ENCODE assay signal across 12 mouse cellular contexts in genomic region chr11:84960291-84960690, GRCm38 (mm10). TPM values are rescaled to one million over a fixed set of nuclear protein-coding genes. Genes with fewer than 3 reads are reported as not detected.
DNase-seq lines count a peak whose midpoint lies in the region; ATAC-seq and TF ChIP-seq lines count a peak whose summit lies in the region.
"Had no signal": no experiment of that assay in that cellular context is flagged by ENCODE, and none has a peak within 500 bp of the region (broad histone marks: within the 10 kb centered on the region; RNA-seq: fewer than 3 reads in every experiment).

No protein-coding gene starts in this region.

- no peaks in the 10 kb centered on the region for H3K79me2 ChIP-seq in heart, adult 2 months (replicated peaks; ENCODE audit: control insufficient read depth, insufficient read depth, low read length)

- H3K27me3 ChIP-seq in heart, adult 2 months (ENCODE audit: control insufficient read depth, insufficient read depth, low read length), result no peaks in the 10 kb centered on the region
- peaks cover 55% of the 10 kb centered on the region for H3K27me3 ChIP-seq in hindbrain, embryonic 10.5 days (ENCODE audit: insufficient read depth, poor library complexity, severe bottlenecking)
- peaks cover 56% of the 10 kb centered on the region for H3K27me3 ChIP-seq in hindbrain, embryonic 13.5 days
- H3K27me3 ChIP-seq in midbrain, embryonic 10.5 days (ENCODE audit: low read depth, poor library complexity, severe bottlenecking), result peaks cover 49% of the 10 kb centered on the region
- H3K27me3 ChIP-seq in midbrain, embryonic 13.5 days, result peaks cover 53% of the 10 kb centered on the region

- H3K4me2 ChIP-seq in hindbrain, embryonic 13.5 days, result no peak overlapping the region
- no peak overlapping the region for H3K4me2 ChIP-seq in midbrain, embryonic 13.5 days (replicated peaks)
- H3K4me2 ChIP-seq: liver, embryonic 11.5 days; lung, embryonic 14.5 days had no signal

- no peak for TF ChIP-seq CTCF in heart, adult 2 months (IDR thresholded peaks at IDR 0.05)

- peaks cover 6% of the 10 kb centered on the region for H3K4me1 ChIP-seq in heart, adult 2 months (ENCODE audit: control insufficient read depth, insufficient read depth, low read length)
- H3K4me1 ChIP-seq in hindbrain, embryonic 10.5 days (replicated peaks), result peaks cover 46% of the 10 kb centered on the region
- peaks cover 26% of the 10 kb centered on the region for H3K4me1 ChIP-seq in hindbrain, embryonic 13.5 days (replicated peaks)
- H3K4me1 ChIP-seq in midbrain, embryonic 10.5 days, result peaks cover 51% of the 10 kb centered on the region
- H3K4me1 ChIP-seq in midbrain, embryonic 13.5 days (replicated peaks), result peaks cover 26% of the 10 kb centered on the region

- ATAC-seq in hindbrain, embryonic 13.5 days (ENCODE audit: low FRiP score), result no peak
- no peak for ATAC-seq in midbrain, embryonic 13.5 days

- no peaks in the 10 kb centered on the region for H3K9me3 ChIP-seq in hindbrain, embryonic 10.5 days
- H3K9me3 ChIP-seq in hindbrain, embryonic 13.5 days, result no peaks in the 10 kb centered on the region
- H3K9me3 ChIP-seq in midbrain, embryonic 10.5 days (replicated peaks), result no peaks in the 10 kb centered on the region
- H3K9me3 ChIP-seq in midbrain, embryonic 13.5 days, result no peaks in the 10 kb centered on the region
- H3K9me3 ChIP-seq: G1E had no signal

- no peak for DNase-seq in heart, adult 2 months
- DNase-seq in heart, postnatal 36 days, result no peak
- DNase-seq in hindbrain, embryonic 10.5 days (ENCODE audit: low spot score), result no peak
- DNase-seq in midbrain, embryonic 10.5 days (ENCODE audit: low spot score), result no peak
- DNase-seq in frontal cortex, postnatal 36 days (ENCODE audit: low spot score in 2 of 2), result no peak
- DNase-seq: thymus, adult 2 months had no signal

- peak overlapping the region; percentile 75 for H3K27ac ChIP-seq in heart, adult 2 months
- peak overlapping the region; percentile 74 for H3K27ac ChIP-seq in hindbrain, embryonic 10.5 days
- no peak overlapping the region for H3K27ac ChIP-seq in hindbrain, embryonic 13.5 days
- peak overlapping the region; percentile 79 for H3K27ac ChIP-seq in midbrain, embryonic 10.5 days (replicated peaks)
- H3K27ac ChIP-seq in midbrain, embryonic 13.5 days, result no peak overlapping the region

- peak overlapping the region; percentile 30; the same call in 1 of the 2 replicates for H3K4me3 ChIP-seq in heart, adult 2 months
- H3K4me3 ChIP-seq in hindbrain, embryonic 10.5 days, result 0 out of 2 replicates have a peak overlapping the region, but pooled peaks have one; percentile 24
- H3K4me3 ChIP-seq in hindbrain, embryonic 13.5 days, result no peak overlapping the region
- H3K4me3 ChIP-seq in midbrain, embryonic 10.5 days, result peak overlapping the region; percentile 29
- H3K4me3 ChIP-seq in midbrain, embryonic 13.5 days (replicated peaks), result no peak overlapping the region

- no peak overlapping the region for H3K9ac ChIP-seq in heart, adult 2 months (ENCODE audit: low read depth, low read length)
- H3K9ac ChIP-seq in hindbrain, embryonic 13.5 days, result no peak overlapping the region; the same call in 1 of the 2 replicates
- H3K9ac ChIP-seq in midbrain, embryonic 13.5 days (replicated peaks), result no peak overlapping the region
- H3K9ac ChIP-seq: lung, embryonic 14.5 days had no signal

- no peaks in the 10 kb centered on the region for H3K36me3 ChIP-seq in heart, adult 2 months (ENCODE audit: control insufficient read depth, insufficient read depth, low read length)
- no peaks in the 10 kb centered on the region for H3K36me3 ChIP-seq in hindbrain, embryonic 10.5 days
- no peaks in the 10 kb centered on the region for H3K36me3 ChIP-seq in hindbrain, embryonic 13.5 days
- no peaks in the 10 kb centered on the region for H3K36me3 ChIP-seq in midbrain, embryonic 10.5 days
- no peaks in the 10 kb centered on the region for H3K36me3 ChIP-seq in midbrain, embryonic 13.5 days
- H3K36me3 ChIP-seq: G1E had no signal

- WGBS in heart, adult 2 months, result 37% methylated on average over 3 of the region's 3 CpGs
- 28% methylated on average over 3 of the region's 3 CpGs for WGBS in hindbrain, embryonic 10.5 days
- 38% methylated on average over 3 of the region's 3 CpGs for WGBS in hindbrain, embryonic 13.5 days
- WGBS in midbrain, embryonic 10.5 days, result 27% methylated on average over 3 of the region's 3 CpGs
- 27% methylated on average over 3 of the region's 3 CpGs for WGBS in midbrain, embryonic 13.5 days

- intact Hi-C loops in heart, adult 2 months (cut with DNase I), result loop anchor here (1.0 to 2.0 kb wide), 2 partner anchors 9 to 15 kb away; no protein-coding TSS in a partner anchor
- intact Hi-C loops in heart, postnatal 36 days (cut with DNase I), result no loop called here

- TF ChIP-seq EP300 in heart, adult 2 months (IDR thresholded peaks at IDR 0.05; ENCODE audit: insufficient read depth, low read depth, low read length), result no peak

- no peak for TF ChIP-seq POLR2A in heart, adult 2 months (IDR thresholded peaks at IDR 0.05; ENCODE audit: insufficient read depth, low read depth, low read length)

RNA-seq across cellular contexts. Expression of gene Car4, which starts 2.7 kb away (rescaled TPM):
- total RNA-seq in heart, adult 2 months (2021), result 10 to 100 TPM; 29.3 to 40.9 TPM
- polyA plus RNA-seq in heart, adult 2 months (2012; rRNA removed), result 23.0 and 40.2 TPM in 2 replicates
- total RNA-seq in heart, postnatal 36 days (2021), result 10 to 100 TPM; 36.6 to 67.0 TPM
- 6.0 and 10.0 TPM in 2 replicates for polyA plus RNA-seq in hindbrain, embryonic 10.5 days (2016; fragmentation: Nextera tagmentation; extraction: Ambion mirVana)
- polyA plus RNA-seq in hindbrain, embryonic 13.5 days (2015; fragmentation: Nextera tagmentation; extraction: Ambion mirVana), result 5.1 and 5.2 TPM in 2 replicates
- polyA plus RNA-seq in midbrain, embryonic 10.5 days (2016; fragmentation: Nextera tagmentation; extraction: Ambion mirVana), result 9.3 and 16.8 TPM in 2 replicates
- polyA plus RNA-seq in midbrain, embryonic 13.5 days (2015; fragmentation: Nextera tagmentation; extraction: Ambion mirVana), result 5.4 TPM in 2 replicates
- total RNA-seq: G1E; monocyte, adult 5-6 weeks had no signal
- polyA plus RNA-seq: G1E had no signal

RNA-seq across cellular contexts. Expression of gene Znhit3, which starts 44.1 kb away (rescaled TPM):
- 10 to 100 TPM in 1 of 2 experiments, 1 to 10 TPM in 1; 8.7 to 11.6 TPM for total RNA-seq in heart, adult 2 months (2021)
- 8.8 and 13.0 TPM in 2 replicates for polyA plus RNA-seq in heart, adult 2 months (2012; rRNA removed)
- total RNA-seq in heart, postnatal 36 days (2021), result 10 to 100 TPM in 1 of 2 experiments, 1 to 10 TPM in 1; 8.8 to 10.5 TPM
- polyA plus RNA-seq in hindbrain, embryonic 10.5 days (2016; fragmentation: Nextera tagmentation; extraction: Ambion mirVana), result 87.0 and 93.5 TPM in 2 replicates
- 64.0 and 69.1 TPM in 2 replicates for polyA plus RNA-seq in hindbrain, embryonic 13.5 days (2015; fragmentation: Nextera tagmentation; extraction: Ambion mirVana)
- 80.5 and 91.7 TPM in 2 replicates for polyA plus RNA-seq in midbrain, embryonic 10.5 days (2016; fragmentation: Nextera tagmentation; extraction: Ambion mirVana)
- polyA plus RNA-seq in midbrain, embryonic 13.5 days (2015; fragmentation: Nextera tagmentation; extraction: Ambion mirVana), result 67.4 and 68.1 TPM in 2 replicates

Comparison
In these comparisons a context has a peak if more than half of its experiments do, and no peak if none do; other contexts are left out.
1. H3K27ac ChIP-seq: peak in heart, adult 2 months (single experiment), hindbrain, embryonic 10.5 days (single experiment) and midbrain, embryonic 10.5 days (single experiment); none in hindbrain, embryonic 13.5 days (single experiment) and midbrain, embryonic 13.5 days (single experiment).
2. H3K4me3 ChIP-seq: peak in heart, adult 2 months (single experiment), hindbrain, embryonic 10.5 days (single experiment) and midbrain, embryonic 10.5 days (single experiment); none in hindbrain, embryonic 13.5 days (single experiment) and midbrain, embryonic 13.5 days (single experiment).